Mouse (Mus musculus) layer of hippocampus, adult 18-20 months (tissue): ENCODE data around the gene Trim12c. TPM values are rescaled to one million over a fixed set of nuclear protein-coding genes. Genes with fewer than 3 reads are reported as not detected.
"Not testable (repeated sequence)": the region's sequence is repeated elsewhere in the genome, so short reads cannot be mapped to it uniquely, and the experiment has no call there.

Experiments
- DNase-seq, 2 experiments: peaks; one replicate each; pipeline ENCODE4 v3.0.0; 2022; ENCODE audit warnings: low spot score in 2 of 2
- long read RNA-seq: library from polyadenylated mRNA; stranded (forward); transcript quantifications from one replicate; pipeline ENCODE4 v2.0.0, GENCODE M21; 2021
- total RNA-seq, 2 experiments: library from RNA; stranded (reverse); gene quantifications; 2 replicates each; pipeline ENCODE4 v1.2.3; 2021

Trim12c gene
- 1 to 10 TPM; 1.4 to 1.6 TPM for total RNA-seq
- long read RNA-seq, result 0 reads

DNA sequence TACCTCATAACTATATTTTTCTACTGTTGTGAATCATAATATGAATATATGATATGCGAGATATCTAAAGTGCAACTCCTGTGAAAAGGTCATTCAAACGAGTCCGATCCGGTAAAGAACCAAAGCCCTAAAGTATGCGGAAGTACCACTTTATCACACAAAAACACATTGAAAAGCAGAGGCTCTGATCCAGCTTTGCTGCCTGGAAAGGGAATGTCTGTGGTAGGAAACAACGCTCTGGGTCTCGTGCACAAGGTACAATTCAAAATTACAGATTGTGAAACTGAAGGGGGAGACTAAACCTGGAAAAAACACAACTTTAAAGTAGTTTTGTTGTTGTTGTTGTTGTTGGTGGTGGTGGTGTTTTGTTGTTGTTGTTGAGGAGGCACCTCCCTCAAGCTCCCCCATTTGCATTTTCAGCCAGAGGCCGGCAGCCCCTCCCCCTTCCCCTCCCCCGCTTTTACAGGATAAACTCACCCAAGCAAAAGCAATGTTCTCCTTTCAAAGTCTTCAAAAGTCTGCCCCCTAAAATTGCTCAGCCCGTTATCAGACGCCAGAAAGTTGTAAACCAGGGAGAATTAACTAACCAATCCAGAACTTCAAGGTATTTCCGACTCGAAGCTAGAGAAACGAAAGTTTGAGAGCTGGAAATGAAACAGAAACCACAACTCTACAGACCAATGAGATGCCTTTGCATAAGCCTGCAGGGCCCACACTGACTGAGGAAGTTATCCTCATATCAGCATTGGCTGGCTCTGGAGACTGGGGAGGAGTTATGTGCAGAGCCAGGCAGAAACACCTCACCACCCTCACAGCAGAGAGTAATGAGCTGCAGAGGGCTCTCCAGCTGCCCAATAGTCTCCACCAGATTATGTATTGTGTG lies at the start of gene Trim12c:
TSS of gene Trim12c (minus strand) at position 646 of the 883 bp plus-strand sequence.
- peak in 1 of 2 experiments; percentile 1 for DNase-seq

GRCm38 (mm10) chr7:104401140-104401539 lies 48.0 kb upstream of the Trim12c start:
- DNase-seq, result no peak

GRCm38 (mm10) chr7:104400698-104401097 lies 47.5 kb upstream of the Trim12c start, which contains the start of gene Trim30c:
TSS of gene Trim30c (minus strand) at chr7:104400837.
- no peak for DNase-seq

DNA sequence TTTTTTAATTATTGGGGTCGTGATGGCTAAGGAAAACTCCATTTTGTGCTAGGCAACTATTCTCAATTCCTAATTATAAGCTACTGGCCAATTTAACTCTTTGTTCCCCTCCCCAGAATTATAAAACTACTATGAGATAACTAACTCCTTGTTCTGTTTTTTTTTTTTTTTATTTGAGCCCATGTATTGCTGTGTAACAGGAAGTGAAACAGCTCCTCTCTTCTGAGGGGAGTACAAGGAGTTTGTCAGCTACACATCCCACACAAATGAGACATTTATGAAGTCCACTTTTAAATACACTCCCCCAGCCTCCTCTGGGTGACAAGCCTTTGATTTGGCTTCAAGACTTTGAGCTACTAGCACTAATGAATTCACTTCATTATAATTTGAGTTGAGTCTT lies 45.3 kb upstream of the Trim12c start:
- DNase-seq, result no peak

- DNase-seq, result peak in 1 of 2 experiments; percentile 1
These were observed 16.7 kb upstream of the Trim12c start, which contains the start of gene Trim30b for GRCm38 (mm10) chr7:104369736-104370414. TSS of gene Trim30b (minus strand) at chr7:104369884.

DNA sequence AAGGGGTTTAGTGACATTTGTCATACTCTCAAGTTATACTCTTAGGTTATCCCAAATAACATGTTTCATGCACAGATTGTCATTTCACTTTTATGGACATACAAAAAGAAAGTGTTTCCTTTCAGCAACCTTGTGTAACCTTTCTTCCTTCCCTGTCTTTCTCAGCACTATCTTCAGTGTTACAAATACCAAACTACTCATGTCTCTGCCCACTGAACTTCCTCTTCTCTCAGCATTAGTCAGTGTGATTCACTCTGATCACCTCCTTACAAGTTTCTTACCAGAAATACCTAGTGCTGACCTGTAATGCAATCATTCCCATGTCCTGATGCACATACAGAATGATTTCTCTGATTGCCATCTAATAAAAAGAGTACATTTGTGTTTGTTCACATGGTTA lies 13.2 kb upstream of the Trim12c start:
- no peak for DNase-seq

GRCm38 (mm10) chr7:104353600-104353967 lies 422 bp upstream of the Trim12c start:
- DNase-seq, result no peak

- not testable (repeated sequence) for DNase-seq
These were observed 5.1 kb downstream of the Trim12c start for GRCm38 (mm10) chr7:104348043-104348442.

GRCm38 (mm10) chr7:104340744-104341143 lies 12.4 kb downstream of the Trim12c start:
- DNase-seq, result not testable (repeated sequence)

- DNase-seq, result not testable (repeated sequence)
These were observed 17.6 kb downstream of the Trim12c start for GRCm38 (mm10) chr7:104335547-104335946.

GRCm38 (mm10) chr7:104329171-104329570 lies 24.0 kb downstream of the Trim12c start, which contains the start of gene Trim34b:
TSS of gene Trim34b (plus strand) at chr7:104329471.
- not testable (repeated sequence) for DNase-seq

DNA sequence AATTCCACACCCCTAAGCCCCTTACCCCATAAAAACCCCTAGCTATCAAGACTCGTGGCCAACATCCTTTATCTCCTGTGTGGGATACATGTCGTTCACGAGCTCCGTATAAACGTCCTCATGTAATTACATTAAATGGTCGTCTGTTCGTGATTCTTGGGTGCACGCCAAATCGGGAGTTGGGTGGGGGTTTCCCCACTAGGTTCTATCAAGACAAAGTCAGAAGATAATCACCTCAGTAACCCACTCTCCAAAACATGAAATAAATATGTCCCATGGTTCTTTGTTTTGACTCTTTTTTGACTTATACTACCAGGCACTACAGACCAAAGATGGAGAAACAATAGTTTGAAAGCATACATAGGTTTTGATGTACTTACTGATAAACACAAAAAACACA lies 31.1 kb downstream of the Trim12c start:
- no peak for DNase-seq

GRCm38 (mm10) chr7:104315369-104316080 lies 37.6 kb downstream of the Trim12c start, which contains the start of gene Trim12a:
TSS of gene Trim12a (minus strand) at chr7:104315466.
- not testable (repeated sequence) for DNase-seq

DNA sequence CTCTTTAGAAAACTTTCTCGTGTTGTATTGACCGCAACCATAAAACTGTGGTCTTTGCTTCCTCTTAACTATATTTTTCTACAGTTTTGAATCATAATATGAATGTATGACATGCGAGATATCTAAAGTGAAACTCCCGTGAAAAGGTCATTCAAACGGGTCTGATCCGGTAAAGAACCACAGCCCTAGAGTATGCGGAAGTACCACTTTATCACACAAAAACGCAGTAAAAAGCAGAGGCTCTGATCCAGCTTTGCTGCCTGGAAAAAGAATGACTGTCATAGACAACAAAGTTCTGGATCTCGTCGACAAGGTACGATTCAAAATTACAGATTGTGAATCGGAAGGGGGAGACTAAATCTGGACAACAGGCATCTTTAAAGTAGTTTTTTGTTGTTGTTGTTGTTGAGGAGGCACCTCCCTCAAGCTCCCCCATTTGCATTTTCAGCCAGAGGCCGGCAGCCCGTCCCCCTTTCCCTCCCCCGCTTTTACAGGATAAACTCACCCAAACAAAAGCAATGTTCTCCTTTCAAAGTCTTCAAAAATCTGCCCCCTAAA lies 38.3 kb downstream of the Trim12c start:
- DNase-seq, result no peak

DNA sequence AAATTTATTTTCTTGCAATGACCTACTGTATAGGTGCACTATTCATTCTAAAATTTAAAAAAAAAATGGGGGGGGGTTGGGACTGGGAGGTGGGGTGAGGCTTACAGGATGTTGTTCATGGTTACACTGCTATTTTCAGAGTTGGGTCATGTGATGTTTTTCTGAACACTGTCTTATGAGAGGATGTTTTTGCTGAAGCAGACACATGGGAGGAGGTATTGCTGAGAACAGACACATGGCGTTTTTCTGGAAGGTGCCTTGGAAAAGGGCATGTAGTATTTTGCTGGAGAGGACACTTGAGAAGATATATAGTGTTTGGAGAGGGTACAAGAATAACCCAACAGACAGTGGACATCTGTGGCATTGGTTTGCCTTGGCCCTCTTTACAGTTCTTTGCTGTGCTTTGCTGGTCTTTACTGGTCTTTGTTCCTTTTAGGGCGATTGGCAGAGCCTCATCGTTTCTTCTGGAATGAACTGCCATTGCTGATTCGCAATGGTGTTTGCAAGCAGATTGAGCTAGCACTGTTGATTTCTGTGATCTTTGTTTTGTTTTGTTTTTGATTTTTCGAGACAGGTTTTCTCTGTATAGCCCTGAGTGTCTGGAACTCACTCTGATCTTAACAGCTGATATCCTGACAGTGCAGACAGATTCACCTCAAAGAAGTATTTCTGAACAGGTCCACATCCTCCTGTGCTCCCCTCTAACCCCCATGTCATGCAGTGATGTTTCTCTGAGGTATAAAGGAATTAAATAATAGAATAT lies 61.3 kb downstream of the Trim12c start:
- no peak for DNase-seq

DNA sequence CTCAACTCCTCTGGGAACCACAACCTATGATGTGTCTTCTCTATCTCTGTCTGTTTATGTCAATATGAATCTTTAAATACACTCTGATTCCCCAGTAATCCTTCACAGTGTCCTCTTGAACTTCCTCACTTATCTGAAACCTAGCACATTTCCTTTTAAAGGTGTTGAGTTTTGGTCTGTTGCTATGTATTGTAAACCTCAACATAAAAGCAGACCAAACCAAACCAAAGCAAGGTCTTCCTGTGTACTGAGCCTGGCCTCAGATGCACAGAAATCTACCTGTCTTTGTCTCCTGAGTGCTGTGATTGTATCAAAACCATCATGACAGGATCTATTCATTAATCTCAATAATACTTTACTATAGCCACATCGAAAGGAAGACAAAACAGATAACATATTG lies 62.5 kb downstream of the Trim12c start:
- DNase-seq, result no peak
